Mouse (Mus musculus) embryonic facial prominence, embryonic 12.5 days (tissue): ENCODE data around the gene Ralgapb. TPM values are rescaled to one million over a fixed set of nuclear protein-coding genes. Genes with fewer than 3 reads are reported as not detected.
A peak's percentile ranks its signal among the peaks of the same experiment; 100 is the strongest.
"Not testable (repeated sequence)": the region's sequence is repeated elsewhere in the genome, so short reads cannot be mapped to it uniquely, and the experiment has no call there.

Experiments
- ATAC-seq: fragments of 200-750 bp; cut with Nextera tagmentation; 2 replicates; pipeline ENCODE4 v1.8.0; 2017; ENCODE audit not compliant: insufficient number of reproducible peaks, insufficient read depth, low FRiP score, low TSS enrichment
- H3K27ac ChIP-seq: fragments of 300-500 bp; sonication (generic); 2 replicates; pipeline ENCODE4 v1.5.1; 2016; ENCODE audit warnings: mild to moderate bottlenecking
- H3K27me3 ChIP-seq: fragments of 300-500 bp; sonication (generic); 2 replicates; pipeline ENCODE4 v1.6.1; 2016; ENCODE audit warnings: mild to moderate bottlenecking, moderate library complexity
- H3K36me3 ChIP-seq: fragments of 300-500 bp; sonication (generic); 2 replicates; pipeline ENCODE4 v1.6.1; 2016; ENCODE audit warnings: mild to moderate bottlenecking
- H3K4me1 ChIP-seq: fragments of 300-500 bp; sonication (generic); 2 replicates; pipeline ENCODE4 v1.6.1; 2016
- H3K4me2 ChIP-seq: fragments of 300-500 bp; sonication (generic); replicated peaks from 2 replicates; pipeline ENCODE4 v1.6.1; 2016; ENCODE audit warnings: mild to moderate bottlenecking, moderate library complexity
- H3K4me3 ChIP-seq: fragments of 300-500 bp; sonication (generic); 2 replicates; pipeline ENCODE4 v1.5.1; 2016; ENCODE audit warnings: mild to moderate bottlenecking
- H3K9ac ChIP-seq: fragments of 300-500 bp; sonication (generic); 2 replicates; pipeline ENCODE4 v1.6.1; 2016; ENCODE audit warnings: mild to moderate bottlenecking, moderate library complexity
- H3K9me3 ChIP-seq: fragments of 300-500 bp; sonication (generic); 2 replicates; pipeline ENCODE4 v1.6.1; 2016; ENCODE audit warnings: mild to moderate bottlenecking, moderate library complexity
- WGBS: fragments of 180-500 bp; shearing (Covaris S2); methylation state at CpG from one replicate; pipeline ENCODE4 v1.1.7; 2016; 5-methylcytosine and 5-hydroxymethylcytosine counted together
- polyA plus RNA-seq: library from polyadenylated mRNA; unstranded; fragments of >200 nt; fragmentation: Nextera tagmentation; extraction: Ambion mirVana; gene quantifications from 2 replicates; pipeline ENCODE4 v1.2.1, GENCODE M21; 2016

The Ralgapb gene
- polyA plus RNA-seq, 1 experiment from 2014 or later: 21.4 TPM

GRCm38 (mm10) chr2:158375443-158376122 is 34.1 kb upstream of the Ralgapb start, which contains the start of gene Snhg11:
TSS of gene Snhg11 (plus strand) at chr2:158375638.
- no peaks in the 10 kb centered on the region for H3K9me3 ChIP-seq
- ATAC-seq: peak; percentile 41; the same call in 1 of the 2 replicates
- H3K9ac ChIP-seq: peak within 1 kb of the TSS; percentile 48
- peak within 1 kb of the TSS; percentile 66 for H3K4me2 ChIP-seq
- WGBS: 2% methylated on average over 36 of the region's 36 CpGs
- peaks cover 28% of the 10 kb centered on the region for H3K27me3 ChIP-seq
- peak within 1 kb of the TSS; percentile 41 for H3K4me3 ChIP-seq
- H3K36me3 ChIP-seq: no peaks in the 10 kb centered on the region
- H3K27ac ChIP-seq: no peak within 1 kb of the TSS
- H3K4me1 ChIP-seq: no peaks in the 10 kb centered on the region

- H3K4me2 ChIP-seq: peak overlapping the region; percentile 66
- no peak for ATAC-seq
- H3K4me3 ChIP-seq: peak overlapping the region; percentile 41
- no peak overlapping the region for H3K9ac ChIP-seq
- WGBS: 25% methylated on average over 12 of the region's 12 CpGs
- H3K27ac ChIP-seq: no peak overlapping the region
- peaks cover 28% of the 10 kb centered on the region for H3K27me3 ChIP-seq
- H3K9me3 ChIP-seq: no peaks in the 10 kb centered on the region
- no peaks in the 10 kb centered on the region for H3K36me3 ChIP-seq
- no peaks in the 10 kb centered on the region for H3K4me1 ChIP-seq
Measured at GRCm38 (mm10) chr2:158376123-158376687, 33.4 kb upstream of the Ralgapb start.

- ATAC-seq: no peak
- WGBS: 70% methylated on average over 7 of the region's 7 CpGs
- H3K36me3 ChIP-seq: no peaks in the 10 kb centered on the region
- H3K27ac ChIP-seq: no peak overlapping the region
- no peaks in the 10 kb centered on the region for H3K4me1 ChIP-seq
- no peak overlapping the region for H3K4me2 ChIP-seq
- no peak overlapping the region for H3K4me3 ChIP-seq
- no peak overlapping the region for H3K9ac ChIP-seq
- H3K27me3 ChIP-seq: peaks cover 28% of the 10 kb centered on the region
- H3K9me3 ChIP-seq: no peaks in the 10 kb centered on the region
Measured at GRCm38 (mm10) chr2:158376798-158377197, 32.9 kb upstream of the Ralgapb start.

GRCm38 (mm10) chr2:158377811-158378210 is 31.8 kb upstream of the Ralgapb start:
- Histone ChIP-seq H3K36me3 (no peaks in the 10 kb centered on the region), H3K27ac (no peak overlapping the region), H3K4me2 (no peak overlapping the region), H3K9ac (no peak overlapping the region), H3K9me3 (no peaks in the 10 kb centered on the region), H3K4me3 (no peak overlapping the region), H3K4me1 (no peaks in the 10 kb centered on the region), H3K27me3 (peaks cover 28% of the 10 kb centered on the region)
- no peak for ATAC-seq
- 97% methylated on average over 1 of the region's 1 CpGs for WGBS

GRCm38 (mm10) chr2:158379354-158380078 is 30.1 kb upstream of the Ralgapb start:
- peaks cover 23% of the 10 kb centered on the region for H3K27me3 ChIP-seq
- no peaks in the 10 kb centered on the region for H3K4me1 ChIP-seq
- H3K9me3 ChIP-seq: no peaks in the 10 kb centered on the region
- WGBS: 43% methylated on average over 13 of the region's 13 CpGs
- H3K27ac ChIP-seq: no peak overlapping the region
- no peak overlapping the region for H3K4me2 ChIP-seq
- no peaks in the 10 kb centered on the region for H3K36me3 ChIP-seq
- no peak overlapping the region for H3K9ac ChIP-seq
- no peak for ATAC-seq
- no peak overlapping the region for H3K4me3 ChIP-seq

- no peaks in the 10 kb centered on the region for H3K36me3 ChIP-seq
- H3K27ac ChIP-seq: no peak overlapping the region
- ATAC-seq: no peak
- H3K9me3 ChIP-seq: no peaks in the 10 kb centered on the region
- no peak overlapping the region for H3K4me2 ChIP-seq
- H3K4me1 ChIP-seq: no peaks in the 10 kb centered on the region
- H3K27me3 ChIP-seq: no peaks in the 10 kb centered on the region
- H3K4me3 ChIP-seq: no peak overlapping the region
- 40% methylated on average over 8 of the region's 8 CpGs for WGBS
- H3K9ac ChIP-seq: no peak overlapping the region
Measured at GRCm38 (mm10) chr2:158386072-158386471, 23.6 kb upstream of the Ralgapb start.

GRCm38 (mm10) chr2:158389421-158389820 is 20.2 kb upstream of the Ralgapb start:
- 72% methylated on average over 7 of the region's 7 CpGs for WGBS
- no peak overlapping the region for H3K9ac ChIP-seq
- no peaks in the 10 kb centered on the region for H3K9me3 ChIP-seq
- H3K4me3 ChIP-seq: no peak overlapping the region
- H3K36me3 ChIP-seq: no peaks in the 10 kb centered on the region
- ATAC-seq: no peak
- no peaks in the 10 kb centered on the region for H3K4me1 ChIP-seq
- no peak overlapping the region for H3K27ac ChIP-seq
- no peak overlapping the region for H3K4me2 ChIP-seq
- H3K27me3 ChIP-seq: no peaks in the 10 kb centered on the region

GRCm38 (mm10) chr2:158396369-158396768 is 13.3 kb upstream of the Ralgapb start:
- Histone ChIP-seq H3K4me1 (no peaks in the 10 kb centered on the region), H3K27ac (no peak overlapping the region), H3K27me3 (no peaks in the 10 kb centered on the region), H3K4me2 (no peak overlapping the region), H3K9me3 (no peaks in the 10 kb centered on the region), H3K36me3 (no peaks in the 10 kb centered on the region), H3K9ac (no peak overlapping the region), H3K4me3 (no peak overlapping the region)
- no peak for ATAC-seq
- 89% methylated on average over 6 of the region's 6 CpGs for WGBS

GRCm38 (mm10) chr2:158397140-158397539 is 12.5 kb upstream of the Ralgapb start:
- H3K27me3 ChIP-seq, H3K4me3 ChIP-seq, ATAC-seq, H3K9ac ChIP-seq, H3K27ac ChIP-seq, H3K9me3 ChIP-seq, H3K4me2 ChIP-seq, H3K36me3 ChIP-seq, H3K4me1 ChIP-seq: not testable (repeated sequence)
- 71% methylated on average over 13 of the region's 13 CpGs for WGBS

- Histone ChIP-seq H3K9ac (no peak overlapping the region), H3K27me3 (no peaks in the 10 kb centered on the region), H3K9me3 (no peaks in the 10 kb centered on the region), H3K4me2 (no peak overlapping the region), H3K36me3 (no peaks in the 10 kb centered on the region), H3K4me3 (no peak overlapping the region), H3K27ac (no peak overlapping the region), H3K4me1 (no peaks in the 10 kb centered on the region)
- WGBS: 90% methylated on average over 7 of the region's 7 CpGs
- ATAC-seq: no peak
Measured at GRCm38 (mm10) chr2:158402915-158403314, 6.7 kb upstream of the Ralgapb start.

- WGBS: 26% methylated on average over 14 of the region's 14 CpGs
- no peak for ATAC-seq
- Histone ChIP-seq H3K27me3 (no peaks in the 10 kb centered on the region), H3K4me1 (peaks cover 10% of the 10 kb centered on the region), H3K4me2 (peak overlapping the region; percentile 55), H3K4me3 (peak overlapping the region; percentile 95), H3K9ac (peak overlapping the region; percentile 30), H3K9me3 (no peaks in the 10 kb centered on the region), H3K27ac (no peak overlapping the region), H3K36me3 (no peaks in the 10 kb centered on the region)
Measured at GRCm38 (mm10) chr2:158408997-158409594, 552 bp upstream of the Ralgapb start.
